Mouse (Mus musculus) ES-Bruce4 (cell line): ENCODE measurements around the gene Mroh7.

ENCODE experiments used
- EP300 ChIP-seq: IDR thresholded peaks from 2 replicates; pipeline ENCODE4 v1.6.1; 2011; ENCODE audit warnings: low read depth, low read length; ENCODE audit not compliant: insufficient read depth
- POLR2A ChIP-seq: IDR thresholded peaks from one replicate; pipeline ENCODE4 v1.8.1; 2011; ENCODE audit warnings: low read length; ENCODE audit not compliant: insufficient read depth

- TF ChIP-seq POLR2A (no peak), EP300 (no peak)
Observed at GRCm38 (mm10) chr4:106751726-106752125, 21.0 kb upstream of the Mroh7 start.
